Mouse (Mus musculus): ENCODE data around the gene St3gal3.

St3gal3 gene

DNA sequence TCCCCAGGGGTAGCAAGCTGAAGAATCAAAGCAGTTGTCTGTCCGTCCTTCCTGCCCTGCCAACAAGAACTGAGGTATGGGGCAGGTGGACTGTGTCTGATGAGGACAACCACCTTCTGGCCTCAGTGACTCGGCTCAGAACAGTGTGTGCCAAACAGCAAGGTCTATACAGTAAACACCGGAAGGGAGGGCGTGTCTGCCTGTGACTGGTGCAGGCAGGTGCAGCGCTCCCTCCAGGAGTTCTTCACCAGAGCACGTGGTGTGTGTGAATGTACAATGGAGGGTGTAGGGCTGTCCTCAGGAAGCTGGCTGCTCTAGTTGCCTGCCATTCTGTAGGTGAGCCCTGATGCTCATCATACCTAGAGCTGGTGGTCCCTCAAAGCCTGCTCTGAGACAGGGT is 80.8 kb downstream of the St3gal3 start:
- DNase-seq (ENCODE audit: low spot score), result no peak

DNA sequence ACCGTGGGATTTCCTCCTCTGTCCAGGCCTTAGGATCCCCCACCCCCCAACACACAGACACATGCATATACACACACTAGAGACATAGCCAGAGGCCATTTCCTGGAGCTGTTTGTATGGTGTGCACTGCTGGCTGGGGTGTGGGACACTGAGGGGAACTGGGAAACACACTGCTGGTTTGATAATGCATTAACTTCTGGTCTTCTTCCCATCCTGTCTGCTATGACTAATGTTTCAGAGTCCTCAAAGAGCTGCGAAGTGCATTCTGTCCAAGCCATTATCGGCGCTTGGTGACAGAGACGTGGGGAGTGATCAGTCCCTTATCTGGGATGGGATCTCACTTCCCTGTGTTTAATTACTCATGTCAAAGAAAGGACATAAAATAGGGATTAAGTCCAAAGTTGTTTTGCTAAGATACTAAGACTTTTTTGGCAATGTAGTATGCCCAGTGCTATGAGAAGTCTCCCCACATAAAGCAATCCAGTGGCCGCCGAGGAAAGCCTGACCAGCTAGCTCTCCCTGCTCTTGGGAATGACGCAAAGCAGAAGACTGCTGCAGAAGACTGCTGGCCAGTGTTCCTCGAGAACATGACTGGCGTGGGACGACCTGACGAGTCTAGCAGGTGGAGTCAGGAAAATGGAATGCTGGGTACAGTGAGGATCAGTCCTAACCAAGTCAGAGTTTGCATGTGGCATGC is 85.0 kb downstream of the St3gal3 start:
- no peak for DNase-seq (ENCODE audit: low spot score)

DNA sequence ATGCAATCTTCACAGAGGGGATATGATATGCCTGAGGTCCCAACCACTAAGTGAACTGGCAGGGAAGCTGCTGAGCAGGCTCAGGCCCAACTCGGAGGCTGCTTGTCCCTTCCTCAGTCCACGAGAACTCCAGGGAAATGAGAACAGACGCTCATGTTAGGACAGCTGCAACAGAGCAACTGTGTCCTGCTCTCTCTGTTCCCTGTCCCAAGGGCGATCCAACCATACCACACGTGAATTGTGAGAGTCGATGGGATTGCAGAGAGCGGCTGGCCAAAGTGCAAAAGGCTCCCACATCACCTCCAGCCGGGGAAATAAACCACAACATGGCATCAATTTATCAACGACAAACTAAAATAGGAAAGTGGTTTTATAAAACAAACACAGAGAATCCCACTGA is 90.2 kb downstream of the St3gal3 start:
- DNase-seq (ENCODE audit: low spot score), result no peak

DNA sequence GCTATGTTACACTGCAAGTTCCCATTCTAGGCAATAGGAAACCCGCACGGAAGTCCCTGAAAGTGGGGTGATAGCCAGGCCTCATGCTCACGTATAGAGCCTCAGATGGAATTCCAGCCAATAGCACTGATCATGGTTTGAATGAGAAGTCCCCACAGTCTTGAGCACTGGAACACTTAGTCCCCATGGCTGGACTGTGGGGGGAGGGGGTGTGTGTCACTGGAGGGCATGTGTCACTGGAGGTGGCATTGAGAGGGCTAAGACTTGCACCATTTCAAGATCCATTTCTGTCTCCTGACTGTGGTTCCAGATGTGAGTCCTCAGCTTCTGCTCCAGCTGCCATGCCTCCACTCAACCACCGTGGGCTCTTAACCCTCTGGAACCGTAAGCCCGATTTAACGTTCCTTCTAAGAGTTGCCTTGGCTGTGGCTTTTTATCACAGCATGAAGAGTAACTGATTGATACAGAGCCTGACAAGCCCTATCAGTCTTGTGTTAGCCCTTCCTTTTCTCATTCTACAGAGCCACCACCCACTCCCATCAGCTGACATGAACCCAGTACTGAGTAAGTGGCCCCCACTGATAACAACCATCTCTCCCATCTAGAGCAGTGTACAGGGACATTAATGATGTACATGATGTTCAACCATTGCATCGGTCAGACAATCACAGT is 91.2 kb downstream of the St3gal3 start:
- DNase-seq (ENCODE audit: low spot score), result no peak

DNA sequence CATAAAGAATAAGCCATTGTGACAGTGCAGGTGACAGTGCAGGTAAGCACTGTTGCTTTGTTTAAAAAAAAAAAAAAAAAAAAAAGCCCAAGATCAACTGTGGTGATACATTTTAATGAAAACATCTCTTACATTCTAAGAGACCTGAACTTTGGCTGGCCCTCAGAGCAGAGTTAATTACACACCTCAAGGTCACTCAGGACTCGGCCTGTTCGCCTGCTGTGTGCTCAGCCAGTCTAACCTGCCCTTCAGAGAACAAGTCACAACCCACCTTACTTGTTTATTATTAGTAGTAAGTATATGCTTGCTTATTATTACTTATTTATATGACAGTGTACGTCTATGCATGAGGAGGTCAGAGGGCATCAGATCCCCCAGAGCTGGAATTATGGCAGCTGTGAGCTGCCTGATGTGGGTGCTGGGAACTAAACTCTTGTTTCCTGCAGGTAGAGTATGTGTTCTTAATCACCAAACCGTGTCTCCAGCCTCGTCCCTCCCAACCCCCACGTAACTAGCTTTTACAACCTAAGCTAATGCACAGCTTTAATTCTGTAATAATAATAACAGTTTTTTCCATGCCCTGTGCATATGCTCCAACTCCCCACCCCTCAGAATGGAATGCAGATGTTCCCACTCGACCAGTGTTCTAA is 91.9 kb downstream of the St3gal3 start:
- no peak for DNase-seq (ENCODE audit: low spot score)

DNA sequence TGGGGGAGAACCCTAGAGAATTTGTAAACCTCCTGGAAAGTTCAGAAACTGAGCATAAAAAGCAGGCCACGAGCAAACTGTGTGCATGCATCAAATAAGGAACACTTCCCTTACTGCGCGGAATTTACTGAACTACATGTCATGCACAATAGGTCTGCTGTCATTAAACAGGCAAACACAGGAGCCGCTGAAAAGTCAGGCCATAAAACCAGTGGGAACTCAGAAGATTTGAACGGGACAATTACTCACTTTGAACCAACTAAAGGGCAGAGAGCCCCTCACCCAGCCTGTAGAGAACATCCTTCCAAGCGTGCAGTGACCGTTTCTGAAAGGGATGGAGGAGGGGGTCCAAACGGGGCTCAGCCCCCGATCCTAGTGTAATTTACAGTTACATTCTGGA is 93.6 kb downstream of the St3gal3 start:
- DNase-seq (ENCODE audit: low spot score), result no peak

DNA sequence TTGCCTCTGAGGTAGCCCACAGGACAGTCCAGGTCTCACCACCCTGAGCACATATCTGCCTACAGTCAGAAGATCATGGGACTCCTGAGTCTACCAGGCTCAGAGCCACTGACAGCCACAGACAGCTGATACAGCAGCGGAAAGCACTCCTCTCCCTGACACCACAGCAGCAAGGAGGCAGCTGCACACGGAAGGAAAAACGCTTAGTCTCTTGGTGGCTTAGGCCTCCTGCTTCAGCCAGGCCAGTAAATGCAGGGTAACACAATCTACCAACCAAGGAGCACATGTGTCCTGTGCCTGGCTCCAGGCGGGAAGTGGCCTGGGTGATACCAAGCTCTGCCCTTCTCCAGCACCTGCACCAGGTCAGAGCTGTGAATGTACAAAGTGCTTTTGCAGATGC is 94.1 kb downstream of the St3gal3 start:
- DNase-seq (ENCODE audit: low spot score), result no peak

DNA sequence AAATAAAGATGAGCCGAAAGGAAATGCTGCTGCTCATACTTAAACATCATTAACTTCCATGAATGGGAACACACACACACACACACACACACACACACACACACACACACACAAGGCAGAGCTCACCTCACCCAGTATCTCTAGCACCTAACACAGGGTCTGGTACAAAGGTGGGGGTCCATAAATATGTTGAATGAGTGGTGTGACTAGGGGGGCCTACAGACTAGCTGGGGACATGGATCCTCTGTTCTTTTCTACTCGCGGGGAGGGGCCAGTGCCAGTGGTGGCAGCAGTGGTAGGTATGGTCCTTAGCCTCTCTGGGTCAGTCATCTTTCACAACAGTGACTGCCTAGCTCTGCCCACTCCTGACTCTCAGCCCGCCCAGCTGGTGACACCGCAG is 94.8 kb downstream of the St3gal3 start:
- DNase-seq (ENCODE audit: low spot score), result no peak

DNA sequence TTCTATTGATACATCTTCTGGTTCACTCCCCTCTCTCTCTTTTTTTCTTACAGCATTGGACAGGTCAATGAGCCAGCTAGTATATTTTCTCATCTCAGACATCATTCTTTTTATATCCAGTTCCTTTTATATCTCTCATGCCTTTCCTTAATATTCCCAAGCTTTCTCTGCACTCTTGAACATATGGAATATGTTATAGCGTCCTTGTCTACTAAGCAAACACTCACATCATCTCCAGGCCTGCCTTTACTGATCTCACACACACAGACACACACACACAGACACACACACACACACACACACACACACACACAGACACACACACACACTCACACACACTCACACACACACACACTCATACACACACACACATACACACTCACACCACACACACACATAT is 96.7 kb downstream of the St3gal3 start:
- no peak for DNase-seq (ENCODE audit: low spot score)

DNA sequence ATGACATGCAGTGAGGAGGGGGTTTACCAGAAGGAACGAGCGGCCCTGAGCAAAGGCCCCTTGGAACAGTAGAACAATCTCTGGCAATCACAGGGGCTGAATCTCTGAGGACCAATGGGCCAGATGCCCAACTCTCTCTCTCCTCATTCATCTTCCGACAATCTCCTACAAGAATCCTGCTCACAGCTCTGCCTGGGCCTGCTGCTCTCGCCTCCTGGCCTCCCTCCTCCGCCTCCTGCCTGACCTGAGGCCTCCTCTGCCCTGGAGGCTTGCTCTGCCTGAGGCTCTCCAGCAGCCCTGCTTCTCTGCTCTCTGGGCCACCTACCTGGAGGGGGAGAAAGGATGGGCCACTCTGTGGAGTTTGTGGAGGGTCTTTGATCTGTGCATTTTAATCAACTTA is 97.3 kb downstream of the St3gal3 start:
- DNase-seq (ENCODE audit: low spot score), result no peak

DNA sequence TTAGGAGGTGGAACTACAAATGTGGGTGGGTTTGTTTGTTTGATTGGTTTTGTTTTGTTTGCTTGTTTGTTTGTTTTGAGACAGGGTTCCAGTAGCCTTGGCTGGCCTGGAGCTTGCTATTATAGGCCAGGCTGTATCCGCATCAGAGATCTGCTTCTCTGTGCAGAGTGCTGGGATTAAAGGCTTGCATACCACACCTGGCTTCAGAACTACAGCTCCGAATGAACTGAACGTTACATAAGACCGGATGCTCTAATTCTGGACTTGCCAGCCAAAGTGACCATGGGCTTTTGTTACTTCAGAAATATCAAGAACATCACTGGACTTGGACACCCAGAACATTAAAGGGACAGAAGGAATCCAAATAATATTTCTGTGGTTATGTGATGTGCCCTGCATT is 98.2 kb downstream of the St3gal3 start:
- DNase-seq (ENCODE audit: low spot score), result no peak

DNA sequence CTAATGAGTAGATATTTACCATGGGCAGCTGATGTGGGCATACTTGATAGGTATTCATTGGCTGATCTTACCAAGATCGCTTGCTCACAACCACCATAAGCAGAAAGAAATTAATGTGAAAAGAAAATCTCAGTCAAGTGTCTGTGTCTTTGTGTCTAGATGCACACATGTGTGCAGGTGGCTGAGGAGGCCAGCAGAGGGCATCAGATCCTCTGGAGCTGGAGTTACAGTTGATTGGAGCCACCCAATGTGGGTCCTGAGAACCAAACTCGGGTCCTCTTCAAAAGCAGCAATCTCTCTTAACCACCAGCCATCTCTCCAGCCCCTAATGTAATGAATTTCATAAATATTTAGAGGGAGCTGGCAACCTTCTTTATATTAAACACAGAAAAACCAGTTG is 99.6 kb downstream of the St3gal3 start:
- no peak for DNase-seq (ENCODE audit: low spot score)

DNA sequence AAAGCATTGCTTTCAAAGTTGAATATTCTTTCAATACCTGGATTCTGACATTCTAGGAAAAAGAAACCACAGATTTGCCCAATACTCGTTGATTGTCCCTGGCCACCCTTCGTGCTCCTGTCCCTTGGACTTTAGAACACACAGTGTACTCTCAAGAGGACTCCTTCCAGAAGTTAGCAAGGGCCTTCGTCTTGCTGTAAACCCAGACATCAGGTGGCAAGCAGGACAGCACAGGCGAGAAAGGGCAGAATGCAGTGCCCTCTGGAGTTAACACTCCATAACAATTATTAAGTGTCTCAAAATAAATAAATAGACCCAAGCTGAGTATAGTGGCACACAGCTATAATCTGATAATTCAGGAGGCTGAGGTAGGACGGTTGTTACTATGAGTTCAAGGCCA is 101.7 kb downstream of the St3gal3 start:
- DNase-seq (ENCODE audit: low spot score), result no peak

DNA sequence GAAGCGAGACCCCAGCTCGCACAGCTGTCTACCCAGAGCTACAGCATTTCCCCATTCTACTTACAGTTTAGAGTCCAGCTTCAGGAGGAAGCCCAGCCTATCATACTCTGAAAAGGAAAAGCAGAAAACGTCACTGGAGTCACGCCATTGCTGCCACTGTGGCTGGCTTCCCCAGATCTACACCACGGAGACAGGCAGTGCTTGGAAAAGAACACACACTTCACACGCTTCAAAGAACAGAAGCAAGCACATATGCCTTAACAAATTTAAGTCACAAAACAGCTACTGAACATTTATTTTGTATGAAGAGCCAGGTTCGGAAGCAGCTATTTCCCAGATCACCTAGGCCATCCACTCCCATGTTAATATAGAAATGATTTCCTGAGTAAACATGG is 102.9 kb downstream of the St3gal3 start:
- no peak for DNase-seq (ENCODE audit: low spot score)

DNA sequence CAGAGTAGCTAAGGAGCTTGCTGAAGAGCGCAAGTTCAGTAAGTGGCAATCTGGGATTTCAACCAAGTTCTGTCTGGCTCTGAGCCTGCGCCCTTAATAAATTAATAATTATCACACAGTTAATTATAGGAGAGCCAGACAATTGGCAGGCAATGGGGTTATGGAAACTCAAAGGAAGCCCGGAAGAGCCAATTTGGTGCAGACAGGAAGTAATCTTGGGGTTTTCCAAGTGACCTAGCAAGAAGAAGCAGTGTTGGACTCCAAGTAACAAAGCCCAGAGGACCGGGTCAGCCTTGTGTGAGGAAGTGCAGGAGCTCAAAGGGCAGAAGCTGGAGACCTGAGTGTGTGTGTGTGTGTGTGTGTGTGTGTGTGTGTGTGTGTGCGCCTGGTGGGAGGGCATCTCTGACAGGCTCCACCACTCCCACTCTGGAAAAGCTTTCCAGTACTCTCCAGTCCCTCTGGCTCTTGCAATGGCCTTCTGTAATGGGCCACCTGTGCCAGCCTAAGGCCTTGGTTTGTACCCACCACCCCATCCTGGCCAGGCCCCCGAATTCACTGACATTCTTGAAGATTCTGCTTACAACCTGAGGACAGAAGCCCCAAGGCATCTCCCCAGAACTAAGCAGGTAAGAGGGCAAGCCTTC is 103.5 kb downstream of the St3gal3 start:
- DNase-seq (ENCODE audit: low spot score), result peak; percentile 56

DNA sequence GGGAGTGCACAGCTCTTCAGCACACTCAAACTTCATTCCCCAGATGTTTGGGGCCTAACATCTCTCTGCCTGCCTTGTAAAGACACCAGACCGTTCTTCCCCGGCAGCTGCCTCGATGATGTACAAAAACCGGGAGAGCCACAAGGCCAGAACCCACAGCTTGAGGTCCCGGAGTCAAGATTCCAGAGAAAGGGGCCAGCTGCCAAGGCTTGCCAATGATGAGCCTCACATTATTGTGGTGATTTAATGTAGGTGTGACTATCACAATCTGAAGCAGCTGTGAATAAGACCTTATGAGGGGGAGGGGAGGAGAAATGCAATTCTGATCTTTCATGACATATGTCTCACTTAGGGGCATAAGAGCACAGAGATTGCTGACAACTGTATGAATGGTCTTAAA is 104.4 kb downstream of the St3gal3 start:
- DNase-seq (ENCODE audit: low spot score), result no peak

DNA sequence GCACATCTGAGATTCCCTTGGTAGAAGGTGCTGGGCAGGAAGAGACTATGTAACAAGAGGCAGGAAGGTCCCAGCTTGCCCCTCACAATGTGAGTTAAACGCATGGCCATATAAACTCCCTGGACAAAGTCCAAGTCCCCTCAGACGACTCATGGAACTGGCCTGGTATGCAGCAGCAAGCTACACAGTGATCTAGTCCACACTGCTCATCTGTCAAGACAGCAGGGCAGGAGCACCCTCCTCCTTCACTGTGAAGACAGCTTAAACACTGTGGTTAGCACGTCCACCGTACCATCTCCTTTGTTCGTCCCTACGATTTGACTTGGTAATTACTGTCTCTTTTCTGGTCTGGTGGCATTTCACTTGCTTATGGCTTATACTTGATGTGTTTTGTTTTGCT is 104.8 kb downstream of the St3gal3 start:
- no peak for DNase-seq (ENCODE audit: low spot score)

DNA sequence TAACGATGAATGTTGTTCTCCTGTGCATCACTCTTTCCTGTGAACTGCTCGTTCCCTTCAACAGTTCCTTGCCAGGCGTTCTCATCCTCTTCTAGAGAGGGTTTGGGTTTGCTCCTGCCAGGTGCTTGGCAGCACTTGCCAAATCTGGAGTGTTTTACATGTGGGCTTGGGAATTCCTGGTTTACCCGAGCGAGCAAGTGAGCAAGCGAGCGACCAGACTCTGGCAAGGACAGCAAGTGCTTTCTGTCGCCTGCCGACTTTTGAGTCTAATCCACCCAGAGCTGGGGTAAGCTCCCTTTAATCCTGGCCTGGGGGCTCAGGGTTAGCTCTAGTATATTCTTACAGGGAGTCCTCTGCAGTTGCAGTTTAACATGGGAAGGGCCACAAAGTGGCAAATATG is 105.7 kb downstream of the St3gal3 start:
- DNase-seq (ENCODE audit: low spot score), result peak; percentile 79

DNA sequence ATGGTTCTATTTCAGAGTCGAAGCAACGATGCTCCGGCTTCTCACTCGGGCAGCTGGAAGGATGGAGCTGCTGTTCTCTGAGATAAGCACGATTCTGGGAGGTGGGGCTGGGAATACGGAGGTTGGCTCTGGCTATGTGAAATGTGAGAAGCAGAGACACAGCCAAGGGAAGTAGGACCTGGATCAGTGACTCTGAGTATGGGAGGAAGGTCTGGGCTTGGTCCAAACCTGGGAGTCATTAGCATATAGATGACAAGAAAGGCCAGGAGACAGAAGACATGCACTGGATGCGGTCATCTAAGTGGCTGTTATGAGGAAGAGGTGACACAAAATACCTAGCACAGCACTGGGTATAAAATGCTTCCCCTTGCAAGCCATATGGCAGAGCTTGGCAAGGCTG is 108.8 kb downstream of the St3gal3 start:
- DNase-seq (ENCODE audit: low spot score), result no peak

DNA sequence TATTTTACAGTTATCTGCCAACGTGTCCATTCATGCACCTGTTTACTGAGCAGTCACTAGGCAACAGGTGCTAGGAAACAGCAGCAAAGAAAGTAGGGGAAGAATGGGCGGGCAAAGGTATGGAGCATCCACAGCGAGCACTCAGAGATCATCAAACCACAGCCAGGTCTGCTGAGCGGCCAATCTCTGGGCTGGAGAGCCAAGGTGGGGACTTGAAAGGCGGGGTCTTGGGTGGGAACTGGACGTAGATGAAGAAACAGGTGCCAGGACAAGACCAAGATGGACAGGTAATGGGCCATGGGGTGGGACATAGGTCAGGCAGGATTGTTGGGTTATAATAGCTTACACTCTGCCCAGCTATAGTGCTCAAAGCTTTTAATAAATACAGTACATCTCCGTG is 109.3 kb downstream of the St3gal3 start:
- no peak for DNase-seq (ENCODE audit: low spot score)

DNA sequence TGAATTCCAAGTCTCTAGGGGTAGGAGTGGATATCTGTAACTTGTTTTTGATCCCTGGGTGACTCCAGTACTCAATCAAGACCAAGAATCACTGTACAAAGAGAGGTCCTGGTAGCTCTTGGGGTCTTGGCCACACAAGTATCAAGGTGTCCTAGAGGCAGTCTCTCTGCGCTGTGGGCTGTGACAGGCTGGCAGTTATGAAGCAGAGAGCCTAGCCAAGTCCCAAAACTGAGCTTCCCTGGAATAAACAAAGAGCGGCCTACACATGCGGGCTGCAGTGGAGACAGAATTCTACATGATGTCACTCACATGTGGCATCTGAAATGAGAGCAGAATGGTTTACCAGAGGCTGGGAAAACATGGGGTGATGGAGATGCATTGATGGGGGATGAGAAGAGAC is 111.9 kb downstream of the St3gal3 start:
- DNase-seq (ENCODE audit: low spot score), result no peak

DNA sequence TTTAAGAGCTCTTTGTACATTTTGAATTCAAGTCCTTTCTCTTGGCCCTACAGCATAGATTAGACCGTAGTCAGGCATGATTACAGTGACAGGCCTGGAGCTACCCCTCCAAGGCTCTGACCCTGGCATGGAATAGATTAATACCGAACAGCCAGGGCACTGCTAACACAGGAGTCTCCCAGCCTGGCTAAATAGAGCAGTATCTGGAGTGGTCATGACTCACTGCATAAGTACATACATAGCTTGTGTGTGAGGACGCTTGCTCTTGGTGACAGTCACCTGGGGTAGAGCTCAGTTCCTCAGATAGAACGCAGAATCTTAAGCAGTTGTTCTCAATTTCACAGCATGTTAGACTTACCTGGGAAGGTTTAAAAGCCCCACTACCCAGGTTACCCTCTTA is 112.3 kb downstream of the St3gal3 start:
- peak; percentile 28 for DNase-seq (ENCODE audit: low spot score)

DNA sequence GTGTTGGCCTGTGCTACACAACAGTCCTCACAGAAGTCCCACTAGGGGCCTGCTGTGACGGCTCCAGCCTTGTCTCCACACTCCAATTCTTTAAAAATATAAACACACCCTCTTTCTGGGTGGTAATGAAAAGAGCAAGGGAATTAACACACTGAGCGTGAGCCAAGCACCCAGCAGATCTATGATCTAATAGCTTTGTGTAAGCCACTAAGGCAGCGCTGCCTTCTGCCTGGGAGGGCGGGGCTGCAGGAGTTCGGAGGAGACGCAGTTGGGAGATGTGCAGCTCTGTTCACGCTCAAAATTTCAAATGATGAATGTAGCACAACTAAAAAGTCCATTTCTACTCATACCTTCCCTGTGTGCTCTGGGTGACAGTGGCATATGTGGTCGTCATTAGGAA is 115.1 kb downstream of the St3gal3 start:
- no peak for DNase-seq (ENCODE audit: low spot score)

Measured in lung, postnatal 25 days (tissue).